10 mouse cellular contexts compared by ENCODE assay signal in the genomic region with DNA sequence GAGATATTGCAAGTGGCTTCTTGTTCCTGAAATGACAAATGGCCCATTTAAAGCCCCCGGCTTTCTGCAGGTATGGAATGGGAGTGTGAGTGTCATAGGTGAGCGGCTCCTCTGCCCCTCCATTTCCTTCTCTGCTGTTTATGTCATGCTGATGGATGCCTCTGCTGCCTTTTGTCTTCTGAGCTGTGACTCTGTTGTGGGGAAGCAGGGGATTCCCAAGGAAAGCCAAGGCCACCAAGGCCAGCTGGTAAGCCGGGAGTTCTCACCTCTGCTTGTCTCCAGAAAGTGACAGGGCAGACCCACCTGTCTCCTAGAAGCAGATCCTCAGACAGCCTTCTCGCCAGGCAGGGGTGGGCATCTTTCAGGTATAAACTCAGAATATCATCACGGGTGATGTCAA.
DNase-seq lines count a peak whose midpoint lies in the region; ATAC-seq and TF ChIP-seq lines count a peak whose summit lies in the region.
"Had no signal": no experiment of that assay in that cellular context is flagged by ENCODE, and none has a peak within 500 bp of the region (broad histone marks: within the 10 kb centered on the region; RNA-seq: fewer than 3 reads in every experiment).

No protein-coding gene starts in this region.

- H3K27me3 ChIP-seq in kidney, embryonic 14.5 days (ENCODE audit: control insufficient read depth, insufficient read depth, low read length): no peaks in the 10 kb centered on the region
- H3K27me3 ChIP-seq in cerebellum, adult 2 months (ENCODE audit: control insufficient read depth, insufficient read depth, low read length): no peaks in the 10 kb centered on the region
- H3K27me3 ChIP-seq: midbrain, embryonic 15.5 days had no signal

- intact Hi-C loops in gastrocnemius, adult 2 months (cut with DNase I): loop anchor here (10.0 kb wide), 1 partner anchor 65 kb away; no protein-coding TSS in a partner anchor
- intact Hi-C loops in gastrocnemius, postnatal 36 days (cut with DNase I): no loop called here

- ATAC-seq in kidney, embryonic 14.5 days (ENCODE audit: low FRiP score, low TSS enrichment): no peak

- peaks cover 22% of the 10 kb centered on the region; the same call in 1 of the 2 replicates for H3K4me1 ChIP-seq in kidney, embryonic 14.5 days (ENCODE audit: control insufficient read depth, insufficient read depth, low read length)
- H3K4me1 ChIP-seq in brown adipose tissue, adult 24 weeks (ENCODE audit: control insufficient read depth, insufficient read depth, insufficient read length, low read length): peaks cover 39% of the 10 kb centered on the region; the same call in 1 of the 2 replicates
- peaks cover 8% of the 10 kb centered on the region for H3K4me1 ChIP-seq in cerebellum, adult 2 months (ENCODE audit: control insufficient read depth, insufficient read depth, low read length)

- H3K4me2 ChIP-seq in kidney, embryonic 14.5 days (replicated peaks; ENCODE audit: low read depth, low read length): no peak overlapping the region
- H3K4me2 ChIP-seq: midbrain, embryonic 15.5 days had no signal

- H3K4me3 ChIP-seq in gastrocnemius, adult 2 months: no peak overlapping the region
- H3K4me3 ChIP-seq in kidney, embryonic 14.5 days (ENCODE audit: low read length): no peak overlapping the region
- no peak overlapping the region for H3K4me3 ChIP-seq in brown adipose tissue, adult 24 weeks (ENCODE audit: insufficient read depth, low read depth, low read length)
- H3K4me3 ChIP-seq in cerebellum, adult 2 months (replicated peaks; ENCODE audit: insufficient read depth, low read depth, low read length): no peak overlapping the region
- H3K4me3 ChIP-seq: midbrain, embryonic 15.5 days had no signal

- no peak for TF ChIP-seq POLR2A in cerebellum, adult 2 months (IDR thresholded peaks at IDR 0.05; ENCODE audit: borderline replicate concordance, insufficient read depth, low read length)

- H3K9me3 ChIP-seq in kidney, embryonic 14.5 days (ENCODE audit: control insufficient read depth, low read length): no peaks in the 10 kb centered on the region
- H3K9me3 ChIP-seq: midbrain, embryonic 15.5 days had no signal

- 41% methylated on average over 5 of the region's 5 CpGs for WGBS in kidney, embryonic 14.5 days
- WGBS in cerebellum, adult 2 months: 90% methylated on average over 5 of the region's 5 CpGs

- no peak overlapping the region for H3K9ac ChIP-seq in kidney, embryonic 14.5 days (ENCODE audit: low read depth, low read length)
- H3K9ac ChIP-seq: liver, embryonic 14.5 days; midbrain, embryonic 15.5 days had no signal

- H3K36me3 ChIP-seq in kidney, embryonic 14.5 days (ENCODE audit: control insufficient read depth, insufficient read depth, low read length): no peaks in the 10 kb centered on the region
- H3K36me3 ChIP-seq: midbrain, embryonic 15.5 days had no signal

- no peak for TF ChIP-seq CTCF in gastrocnemius, adult 2 months (IDR thresholded peaks at IDR 0.05)
- TF ChIP-seq CTCF in cerebellum, adult 2 months (IDR thresholded peaks at IDR 0.05; ENCODE audit: borderline replicate concordance, insufficient read depth, low read depth, low read length): no peak

- no peak for DNase-seq in gastrocnemius, adult 2 months
- no peak for DNase-seq in gastrocnemius, postnatal 36 days
- DNase-seq in kidney, adult 11 months: peak; percentile 18
- DNase-seq in kidney, postnatal 14 days: peak; percentile 27
- no peak for DNase-seq in cerebellum, adult 2 months
- DNase-seq in left cerebral cortex, adult 18-20 months (ENCODE audit: low spot score in 2 of 2): no peak

- peak overlapping the region; percentile 87 for H3K27ac ChIP-seq in gastrocnemius, adult 2 months
- H3K27ac ChIP-seq in kidney, embryonic 14.5 days (ENCODE audit: low read depth, low read length): no peak overlapping the region
- H3K27ac ChIP-seq in brown adipose tissue, adult 24 weeks (replicated peaks; ENCODE audit: low read depth, low read length): peak overlapping the region; percentile 97
- no peak overlapping the region for H3K27ac ChIP-seq in cerebellum, adult 2 months (ENCODE audit: insufficient read depth, low read length)
- H3K27ac ChIP-seq: liver, embryonic 14.5 days had no signal

Comparison
In these comparisons a context has a peak if more than half of its experiments do, and no peak if none do; other contexts are left out.
1. DNase-seq: peak in kidney, adult 11 months (single experiment) and kidney, postnatal 14 days (single experiment); none in gastrocnemius, adult 2 months (single experiment), gastrocnemius, postnatal 36 days (0 of 2), cerebellum, adult 2 months (0 of 2) and left cerebral cortex, adult 18-20 months (0 of 2).
2. H3K27ac ChIP-seq: peak in gastrocnemius, adult 2 months (single experiment) and brown adipose tissue, adult 24 weeks (single experiment); none in kidney, embryonic 14.5 days (single experiment) and cerebellum, adult 2 months (single experiment).